Mouse (Mus musculus): ENCODE measurements around the gene Nyap2. TPM values are rescaled to one million over a fixed set of nuclear protein-coding genes. Genes with fewer than 3 reads are reported as not detected.

Gene Nyap2
- not detected for polyA plus RNA-seq (2017; shearing (Covaris generic))

- ATAC-seq, result no peak
These were observed at the start of gene Nyap2 for GRCm38 (mm10) chr1:81076831-81077664. Gene Nyap2, plus strand, starts transcription at chr1:81076950.

GRCm38 (mm10) chr1:81042907-81043868 is 33.6 kb upstream of the Nyap2 start:
- no peak for ATAC-seq

GRCm38 (mm10) chr1:81058340-81058739 is 18.4 kb upstream of the Nyap2 start:
- no peak for ATAC-seq

- no peak for ATAC-seq
These were observed 17.9 kb upstream of the Nyap2 start for GRCm38 (mm10) chr1:81058835-81059234.

GRCm38 (mm10) chr1:81062811-81063210 is 13.9 kb upstream of the Nyap2 start:
- ATAC-seq, result no peak

GRCm38 (mm10) chr1:81076259-81076658 is 491 bp upstream of the Nyap2 start:
- ATAC-seq, result no peak

GRCm38 (mm10) chr1:81077665-81078314 is 1.0 kb downstream of the Nyap2 start:
- ATAC-seq, result no peak

- ATAC-seq, result no peak
These were observed 10.7 kb downstream of the Nyap2 start for GRCm38 (mm10) chr1:81087485-81087884.

GRCm38 (mm10) chr1:81090400-81090799 is 13.7 kb downstream of the Nyap2 start:
- ATAC-seq, result no peak

- ATAC-seq, result no peak
These were observed 14.2 kb downstream of the Nyap2 start for GRCm38 (mm10) chr1:81090979-81091378.

- ATAC-seq, result no peak
These were observed 15.3 kb downstream of the Nyap2 start for GRCm38 (mm10) chr1:81092056-81092455.

GRCm38 (mm10) chr1:81092886-81093285 is 16.1 kb downstream of the Nyap2 start:
- ATAC-seq, result no peak

- ATAC-seq, result no peak
These were observed 22.2 kb downstream of the Nyap2 start for GRCm38 (mm10) chr1:81098950-81099349.

- no peak for ATAC-seq
These were observed 25.0 kb downstream of the Nyap2 start for GRCm38 (mm10) chr1:81101749-81102148.

- ATAC-seq, result no peak
These were observed 43.0 kb downstream of the Nyap2 start for GRCm38 (mm10) chr1:81119732-81120131.

- no peak for ATAC-seq
These were observed 55.4 kb downstream of the Nyap2 start for GRCm38 (mm10) chr1:81132007-81132712.

- ATAC-seq, result no peak
These were observed 67.1 kb downstream of the Nyap2 start for GRCm38 (mm10) chr1:81143855-81144254.

- ATAC-seq, result no peak
These were observed 68.8 kb downstream of the Nyap2 start for GRCm38 (mm10) chr1:81145576-81145975.

GRCm38 (mm10) chr1:81169245-81169644 is 92.5 kb downstream of the Nyap2 start:
- ATAC-seq, result no peak

GRCm38 (mm10) chr1:81172703-81173102 is 96.0 kb downstream of the Nyap2 start:
- no peak for ATAC-seq

GRCm38 (mm10) chr1:81173303-81173702 is 96.6 kb downstream of the Nyap2 start:
- ATAC-seq, result no peak

- no peak for ATAC-seq
These were observed 103.0 kb downstream of the Nyap2 start for GRCm38 (mm10) chr1:81179725-81180124.

Data from activated CD4-positive, CD25-positive, alpha-beta regulatory T cell, adult 4 months (primary cell).